Mouse (Mus musculus) forebrain, embryonic 15.5 days (tissue): ENCODE results near the gene Rarg. TPM values are rescaled to one million over a fixed set of nuclear protein-coding genes. Genes with fewer than 3 reads are reported as not detected.

ENCODE experiments used
- ATAC-seq: fragments of 200-750 bp; cut with Nextera tagmentation; replicated peaks from 2 replicates; pipeline ENCODE4 v1.8.0; 2017; ENCODE audit warnings: mild to moderate bottlenecking, moderate TSS enrichment, moderate library complexity
- H3K27ac ChIP-seq: fragments of 300-500 bp; sonication (generic); replicated peaks from 2 replicates; pipeline ENCODE4 v1.5.1; 2015; ENCODE audit warnings: mild to moderate bottlenecking, inconsistent platforms
- H3K27me3 ChIP-seq: fragments of 300-500 bp; sonication (generic); 2 replicates; pipeline ENCODE4 v1.6.1; 2015; ENCODE audit warnings: inconsistent platforms
- H3K36me3 ChIP-seq: fragments of 300-500 bp; sonication (generic); 2 replicates; pipeline ENCODE4 v1.6.1; 2015; ENCODE audit warnings: mild to moderate bottlenecking, inconsistent platforms
- H3K4me1 ChIP-seq: fragments of 300-500 bp; sonication (generic); 2 replicates; pipeline ENCODE4 v1.6.1; 2015; ENCODE audit warnings: inconsistent platforms
- H3K4me2 ChIP-seq: fragments of 300-500 bp; sonication (generic); replicated peaks from 2 replicates; pipeline ENCODE4 v1.6.1; 2015; ENCODE audit warnings: mild to moderate bottlenecking, inconsistent platforms
- H3K4me3 ChIP-seq: fragments of 300-500 bp; sonication (generic); 2 replicates; pipeline ENCODE4 v1.5.1; 2015; ENCODE audit warnings: mild to moderate bottlenecking, inconsistent platforms
- H3K9ac ChIP-seq: fragments of 300-500 bp; sonication (generic); replicated peaks from 2 replicates; pipeline ENCODE4 v1.6.1; 2015; ENCODE audit warnings: mild to moderate bottlenecking, inconsistent platforms
- H3K9me3 ChIP-seq: fragments of 300-500 bp; sonication (generic); 2 replicates; pipeline ENCODE4 v1.6.1; 2016; ENCODE audit warnings: inconsistent platforms
- WGBS: fragments of 180-500 bp; shearing (Covaris S2); methylation state at CpG from one replicate; pipeline ENCODE4 v1.1.7; 2015; ENCODE audit warnings: mixed read lengths; 5-methylcytosine and 5-hydroxymethylcytosine counted together
- polyA plus RNA-seq: library from polyadenylated mRNA; unstranded; fragments of >200 nt; fragmentation: Nextera tagmentation; extraction: Ambion mirVana; gene quantifications from 2 replicates; pipeline ENCODE4 v1.2.1, GENCODE M21; 2015

The Rarg gene
- polyA plus RNA-seq, 1 experiment from 2014 or later, result 5.9 TPM

DNA sequence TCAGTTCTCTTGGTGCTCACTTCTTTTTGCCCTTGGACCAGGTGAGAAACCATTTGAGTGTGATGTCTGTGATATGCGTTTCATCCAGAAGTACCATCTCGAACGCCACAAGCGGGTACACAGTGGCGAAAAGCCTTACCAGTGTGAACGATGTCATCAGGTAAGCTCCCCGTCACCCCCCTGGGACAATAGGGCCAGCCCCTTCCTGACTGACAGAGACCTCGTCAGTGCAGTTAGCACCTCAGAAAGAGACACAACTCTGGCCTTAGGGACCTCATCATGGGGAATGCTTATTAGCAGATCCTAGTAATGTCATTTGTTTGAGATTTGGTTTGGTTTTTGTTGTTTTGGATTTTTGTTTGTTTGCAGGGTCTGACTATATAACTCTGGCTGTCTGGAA is 48.2 kb downstream of the Rarg start:
- 88% methylated on average over 8 of the region's 8 CpGs for WGBS

DNA sequence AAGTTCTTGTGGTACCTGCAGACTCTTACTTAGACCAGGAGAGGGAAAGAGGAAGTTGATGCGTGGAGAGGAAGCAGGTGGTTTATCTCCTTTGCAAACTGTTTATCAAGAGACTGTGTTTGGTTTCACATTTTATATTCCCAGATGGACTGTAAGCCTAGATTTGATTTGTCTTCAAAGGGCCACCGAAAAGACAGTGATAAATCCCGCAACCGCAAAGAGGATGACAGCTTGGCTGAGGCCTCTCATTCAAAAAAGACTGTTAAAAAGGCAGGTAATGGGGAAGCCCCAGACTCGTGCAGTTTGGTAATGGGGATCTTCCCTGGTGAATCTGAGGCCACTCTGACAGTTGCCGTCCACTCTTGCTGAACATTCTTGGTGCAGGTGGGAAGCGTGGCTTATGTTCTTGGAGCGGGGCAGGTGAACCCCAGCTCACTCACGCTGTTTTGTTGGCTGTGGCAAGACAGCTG is 49.2 kb downstream of the Rarg start:
- no peak overlapping the region for H3K4me3 ChIP-seq
- H3K27me3 ChIP-seq, result no peaks in the 10 kb centered on the region
- peaks cover 51% of the 10 kb centered on the region for H3K36me3 ChIP-seq
- ATAC-seq, result no peak
- H3K9me3 ChIP-seq, result no peaks in the 10 kb centered on the region
- no peak overlapping the region for H3K27ac ChIP-seq
- H3K9ac ChIP-seq, result no peak overlapping the region
- no peak overlapping the region for H3K4me2 ChIP-seq
- WGBS, result 92% methylated on average over 9 of the region's 9 CpGs
- H3K4me1 ChIP-seq, result peaks cover 37% of the 10 kb centered on the region

More for the DNA sequence above, 48.2 kb downstream of the Rarg start:
- ATAC-seq, result no peak
- Histone ChIP-seq H3K36me3 (peaks cover 61% of the 10 kb centered on the region), H3K4me3 (no peak overlapping the region), H3K9me3 (no peaks in the 10 kb centered on the region), H3K4me2 (no peak overlapping the region), H3K27me3 (no peaks in the 10 kb centered on the region), H3K9ac (no peak overlapping the region), H3K4me1 (peaks cover 37% of the 10 kb centered on the region), H3K27ac (no peak overlapping the region)

- 84% methylated on average over 3 of the region's 3 CpGs for WGBS
- H3K27me3 ChIP-seq, result no peaks in the 10 kb centered on the region
- 0 out of 2 replicates have a peak overlapping the region, but pooled peaks have one; percentile 4 for H3K4me2 ChIP-seq
- H3K36me3 ChIP-seq, result peaks cover 44% of the 10 kb centered on the region
- peak overlapping the region; percentile 9; the same call in 1 of the 2 replicates for H3K9ac ChIP-seq
- peaks cover 43% of the 10 kb centered on the region for H3K4me1 ChIP-seq
- H3K9me3 ChIP-seq, result no peaks in the 10 kb centered on the region
- no peak for ATAC-seq
- no peak overlapping the region for H3K4me3 ChIP-seq
- no peak overlapping the region for H3K27ac ChIP-seq
Measured at GRCm38 (mm10) chr15:102207351-102207750, 50.0 kb downstream of the Rarg start.

DNA sequence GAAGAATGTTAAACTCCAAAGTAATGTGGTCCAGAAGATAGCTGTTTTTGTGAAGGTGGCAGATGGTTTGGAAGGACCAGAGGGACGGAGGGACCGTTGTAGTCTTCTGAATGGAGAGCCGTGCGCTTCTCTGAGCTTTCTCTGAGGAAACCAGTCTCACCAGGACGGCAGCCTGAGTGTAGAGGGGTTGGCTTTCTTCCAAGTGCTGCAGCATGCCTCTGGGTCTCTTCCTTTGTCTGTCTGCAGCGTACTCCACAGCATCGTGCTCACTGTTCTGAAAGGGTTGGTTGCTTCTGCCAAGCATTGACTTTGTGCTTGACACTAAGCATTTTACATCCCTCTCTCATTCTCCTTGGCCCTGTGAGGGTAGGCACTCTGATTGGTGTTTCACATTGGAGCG is 51.5 kb downstream of the Rarg start:
- H3K9me3 ChIP-seq, result no peaks in the 10 kb centered on the region
- peak overlapping the region; percentile 85 for H3K4me3 ChIP-seq
- 11% methylated on average over 8 of the region's 8 CpGs for WGBS
- peaks cover 34% of the 10 kb centered on the region for H3K36me3 ChIP-seq
- H3K4me1 ChIP-seq, result peaks cover 45% of the 10 kb centered on the region
- peak overlapping the region; percentile 61 for H3K4me2 ChIP-seq
- H3K27me3 ChIP-seq, result no peaks in the 10 kb centered on the region
- H3K9ac ChIP-seq, result peak overlapping the region; percentile 89
- peak overlapping the region; percentile 99 for H3K27ac ChIP-seq
- ATAC-seq, result peak; percentile 27; the same call in 1 of the 2 replicates

DNA sequence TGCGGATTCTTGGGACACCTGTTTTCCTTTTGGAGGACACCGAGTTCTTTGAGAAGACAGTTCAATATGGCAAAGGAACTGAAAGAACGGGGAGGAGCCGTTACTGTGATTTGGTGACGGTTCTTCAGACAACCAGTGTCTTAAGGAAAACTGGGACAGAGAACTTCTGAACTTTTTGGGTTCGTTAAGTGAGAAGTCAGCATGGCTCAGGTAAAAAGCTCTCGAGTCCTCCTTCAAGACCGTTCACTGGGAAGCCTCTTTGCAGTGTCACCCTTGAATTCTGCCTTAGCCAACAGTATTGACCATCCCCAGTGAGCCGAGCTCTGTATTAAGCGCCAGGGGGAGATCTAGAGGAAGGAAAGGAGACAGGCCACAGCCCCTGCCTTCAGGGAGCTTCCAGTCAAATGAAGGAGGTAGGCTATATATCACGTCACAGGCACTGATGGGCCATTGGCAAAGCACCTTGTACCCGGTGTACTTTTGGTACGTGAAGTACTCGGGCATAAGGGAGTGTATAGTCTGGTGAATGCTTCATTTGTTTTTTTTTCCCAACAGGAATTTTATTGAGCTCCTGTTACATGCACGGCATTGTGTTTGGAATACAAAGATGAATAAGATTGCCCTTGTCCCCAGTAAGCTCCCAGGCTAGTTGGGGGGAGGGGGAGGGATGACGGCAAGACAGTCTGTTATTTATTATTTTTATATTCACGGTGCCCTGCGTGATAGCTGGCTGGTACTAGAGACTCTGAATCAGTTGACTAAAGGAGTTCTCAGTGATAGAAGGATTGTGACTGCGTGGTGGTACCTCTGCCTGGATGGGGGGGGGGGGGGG is 52.4 kb downstream of the Rarg start, which contains the start of gene Csad:
Csad (minus strand) TSS at position 51 of the 832 bp plus-strand sequence.
- peaks cover 45% of the 10 kb centered on the region for H3K4me1 ChIP-seq
- H3K4me2 ChIP-seq, result peak within 1 kb of the TSS; percentile 61
- H3K27ac ChIP-seq, result peak within 1 kb of the TSS; percentile 99
- no peaks in the 10 kb centered on the region for H3K27me3 ChIP-seq
- ATAC-seq, result no peak
- peak within 1 kb of the TSS; percentile 89 for H3K9ac ChIP-seq
- WGBS, result 45% methylated on average over 19 of the region's 19 CpGs
- peak within 1 kb of the TSS; percentile 85 for H3K4me3 ChIP-seq
- H3K9me3 ChIP-seq, result no peaks in the 10 kb centered on the region
- H3K36me3 ChIP-seq, result peaks cover 25% of the 10 kb centered on the region

DNA sequence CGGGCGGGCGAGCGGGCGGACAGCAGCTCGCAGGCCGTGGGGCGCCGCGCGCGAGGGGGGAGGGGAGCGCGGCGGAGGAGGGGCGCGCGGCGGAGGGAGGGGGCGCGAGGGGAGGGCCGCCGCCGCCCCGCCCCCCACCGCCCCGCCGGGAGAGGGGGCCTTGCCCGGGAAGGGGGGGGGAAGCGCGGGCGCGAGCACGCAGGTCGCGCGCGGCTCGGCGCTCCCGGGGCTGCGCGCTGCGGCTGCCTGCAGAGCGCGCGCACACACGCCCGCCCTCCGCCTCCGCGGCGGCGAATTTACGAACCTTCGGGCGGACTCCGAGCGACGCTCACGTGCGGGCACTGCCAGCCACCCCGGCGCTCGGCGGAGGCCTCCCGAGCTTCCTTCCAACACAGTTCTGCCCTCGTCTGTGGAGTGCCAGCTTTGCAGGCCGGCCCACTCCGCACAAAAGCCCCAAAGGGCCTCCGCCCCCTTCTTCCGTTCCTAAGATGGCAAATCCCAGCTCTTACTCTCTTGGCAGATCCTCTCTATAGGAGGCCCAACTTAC is 53.4 kb downstream of the Rarg start:
- Histone ChIP-seq H3K4me3 (peak overlapping the region; percentile 85), H3K4me2 (peak overlapping the region; percentile 61), H3K9me3 (no peaks in the 10 kb centered on the region), H3K27ac (peak overlapping the region; percentile 99), H3K4me1 (peaks cover 45% of the 10 kb centered on the region), H3K36me3 (peaks cover 19% of the 10 kb centered on the region), H3K9ac (peak overlapping the region; percentile 89), H3K27me3 (no peaks in the 10 kb centered on the region)
- peak; percentile 47 for ATAC-seq
- WGBS, result 0% methylated on average over 39 of the region's 72 CpGs

- Histone ChIP-seq H3K9me3 (no peaks in the 10 kb centered on the region), H3K4me3 (peak within 1 kb of the TSS; percentile 85), H3K9ac (peak within 1 kb of the TSS; percentile 89), H3K27me3 (no peaks in the 10 kb centered on the region), H3K4me2 (peak within 1 kb of the TSS; percentile 61), H3K4me1 (peaks cover 45% of the 10 kb centered on the region), H3K27ac (peak within 1 kb of the TSS; percentile 99), H3K36me3 (peaks cover 12% of the 10 kb centered on the region)
- ATAC-seq, result peak; percentile 97
- WGBS, result under 1% methylated on average over 57 of the region's 68 CpGs
Measured at GRCm38 (mm10) chr15:102202971-102203834, 54.1 kb downstream of the Rarg start, which contains the start of gene Zfp740. Zfp740 (plus strand) TSS chr15:102203249.

DNA sequence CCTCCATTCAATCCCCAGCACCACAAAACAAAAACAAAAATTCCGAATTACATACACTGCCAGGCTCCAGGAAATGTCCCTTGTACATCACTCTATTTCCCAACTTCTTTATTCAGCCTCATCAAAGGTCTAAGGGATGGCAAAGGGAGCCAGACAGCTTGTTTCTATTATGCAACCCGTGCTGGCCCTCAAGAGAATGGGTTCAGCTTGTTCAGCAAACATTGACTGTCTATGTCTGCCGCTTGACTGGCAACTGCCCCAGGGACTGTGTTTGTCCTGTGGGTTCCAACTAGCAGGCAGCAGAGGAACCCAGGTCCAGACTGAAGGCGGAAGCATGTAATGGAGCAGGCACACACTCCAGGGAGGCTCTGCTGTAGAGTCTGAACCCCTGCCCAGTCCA is 58.5 kb downstream of the Rarg start:
- WGBS, result 85% methylated on average over 4 of the region's 4 CpGs

DNA sequence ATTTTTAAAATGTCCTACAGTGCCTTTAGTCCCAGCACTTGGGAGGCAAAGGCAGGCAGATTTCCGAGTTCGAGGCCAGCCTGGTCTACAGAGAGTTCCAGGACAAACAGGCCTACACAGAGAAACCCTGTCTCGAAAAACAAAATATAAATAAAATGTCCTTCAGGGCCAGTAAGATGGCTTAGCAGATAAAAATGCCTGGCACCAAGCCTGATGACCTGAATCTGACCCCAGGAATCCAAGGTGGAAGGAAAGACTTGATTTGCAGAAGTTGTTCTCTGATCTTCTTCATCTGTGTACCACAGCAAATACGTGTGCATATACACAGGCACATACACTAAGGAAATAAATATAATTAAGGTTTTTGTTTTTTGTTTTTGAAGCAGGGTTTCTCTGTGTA is 61.9 kb downstream of the Rarg start:
- 88% methylated on average over 4 of the region's 4 CpGs for WGBS
- Histone ChIP-seq H3K9ac (no peak overlapping the region), H3K36me3 (no peaks in the 10 kb centered on the region), H3K4me3 (no peak overlapping the region), H3K9me3 (no peaks in the 10 kb centered on the region), H3K27me3 (no peaks in the 10 kb centered on the region), H3K4me2 (no peak overlapping the region), H3K27ac (no peak overlapping the region), H3K4me1 (no peaks in the 10 kb centered on the region)
- ATAC-seq, result no peak

More for the DNA sequence above, 58.5 kb downstream of the Rarg start:
- no peaks in the 10 kb centered on the region for H3K9me3 ChIP-seq
- H3K4me2 ChIP-seq, result no peak overlapping the region
- H3K4me3 ChIP-seq, result no peak overlapping the region
- no peaks in the 10 kb centered on the region for H3K27me3 ChIP-seq
- H3K9ac ChIP-seq, result no peak overlapping the region
- H3K36me3 ChIP-seq, result no peaks in the 10 kb centered on the region
- ATAC-seq, result no peak
- H3K27ac ChIP-seq, result no peak overlapping the region
- peaks cover 8% of the 10 kb centered on the region for H3K4me1 ChIP-seq

- no peak for ATAC-seq
- Histone ChIP-seq H3K9me3 (no peaks in the 10 kb centered on the region), H3K36me3 (no peaks in the 10 kb centered on the region), H3K27ac (no peak overlapping the region), H3K9ac (no peak overlapping the region), H3K4me2 (no peak overlapping the region), H3K27me3 (no peaks in the 10 kb centered on the region), H3K4me1 (no peaks in the 10 kb centered on the region), H3K4me3 (no peak overlapping the region)
- 95% methylated on average over 4 of the region's 4 CpGs for WGBS
Measured at GRCm38 (mm10) chr15:102194439-102194838, 62.9 kb downstream of the Rarg start.

- H3K9ac ChIP-seq, result no peak overlapping the region
- no peaks in the 10 kb centered on the region for H3K4me1 ChIP-seq
- H3K4me3 ChIP-seq, result no peak overlapping the region
- 89% methylated on average over 4 of the region's 4 CpGs for WGBS
- no peaks in the 10 kb centered on the region for H3K27me3 ChIP-seq
- no peaks in the 10 kb centered on the region for H3K36me3 ChIP-seq
- H3K4me2 ChIP-seq, result no peak overlapping the region
- no peak overlapping the region for H3K27ac ChIP-seq
- ATAC-seq, result no peak
- no peaks in the 10 kb centered on the region for H3K9me3 ChIP-seq
Measured at GRCm38 (mm10) chr15:102193652-102194051, 63.7 kb downstream of the Rarg start.
